Mouse (Mus musculus) forebrain, postnatal 0 days (tissue): ENCODE results near the gene Apobec2. TPM values are rescaled to one million over a fixed set of nuclear protein-coding genes. Genes with fewer than 3 reads are reported as not detected.

ENCODE experiments used
- ATAC-seq: fragments of 200-750 bp; cut with Nextera tagmentation; 2 replicates; pipeline ENCODE4 v1.8.0; 2017; ENCODE audit warnings: mild to moderate bottlenecking, moderate library complexity
- DNase-seq: peaks from one replicate; pipeline ENCODE4 v3.0.0-alpha.2; 2015
- H3K27ac ChIP-seq: fragments of 300-500 bp; sonication (generic); 2 replicates; pipeline ENCODE4 v1.5.1; 2014; ENCODE audit warnings: low read depth, mild to moderate bottlenecking, antibody characterized with exemption, low read length, moderate library complexity, mixed read lengths
- H3K27me3 ChIP-seq: fragments of 300-500 bp; sonication (generic); 2 replicates; pipeline ENCODE4 v1.6.1; 2014; ENCODE audit warnings: mild to moderate bottlenecking, low read length, mixed read lengths; ENCODE audit not compliant: insufficient read depth
- H3K36me3 ChIP-seq: fragments of 300-500 bp; sonication (generic); 2 replicates; pipeline ENCODE4 v1.6.1; 2014; ENCODE audit warnings: mild to moderate bottlenecking, moderate library complexity; ENCODE audit not compliant: insufficient read depth
- H3K4me1 ChIP-seq: fragments of 300-500 bp; sonication (generic); 2 replicates; pipeline ENCODE4 v1.6.1; 2014; ENCODE audit warnings: antibody characterized with exemption; ENCODE audit not compliant: insufficient read depth
- H3K4me2 ChIP-seq: fragments of 300-500 bp; sonication (generic); 2 replicates; pipeline ENCODE4 v1.6.1; 2014; ENCODE audit warnings: low read depth, mild to moderate bottlenecking, moderate library complexity
- H3K4me3 ChIP-seq: fragments of 300-500 bp; sonication (generic); 2 replicates; pipeline ENCODE4 v1.5.1; 2014; ENCODE audit warnings: low read depth, low read length, mixed read lengths
- H3K9ac ChIP-seq: fragments of 300-500 bp; sonication (generic); 2 replicates; pipeline ENCODE4 v1.6.1; 2014; ENCODE audit warnings: mild to moderate bottlenecking
- H3K9me3 ChIP-seq: fragments of 300-500 bp; sonication (generic); 2 replicates; pipeline ENCODE4 v1.6.1; 2016; ENCODE audit warnings: low read length
- CTCF ChIP-seq: sonication (generic); IDR thresholded peaks from 2 replicates; pipeline ENCODE4 v1.5.1; 2016; ENCODE audit warnings: antibody characterized with exemption, control low read depth, low read depth
- WGBS: fragments of 180-500 bp; shearing (Covaris S2); extraction: QIAGEN DNeasy Blood & Tissue Kit; methylation state at CpG from one replicate; pipeline ENCODE4 v1.1.7; 2014; 5-methylcytosine and 5-hydroxymethylcytosine counted together
- polyA plus RNA-seq: library from polyadenylated mRNA; unstranded; fragments of >200 nt; fragmentation: Nextera tagmentation; extraction: Ambion mirVana; gene quantifications from 2 replicates; pipeline ENCODE4 v1.2.1, GENCODE M21; 2015
- total RNA-seq: library from RNA; depleted of rRNA; stranded (reverse); fragments of >200 nt; gene quantifications from 2 replicates; pipeline ENCODE4 v1.2.3, GENCODE M21; 2014

Gene Apobec2
- total and polyA plus RNA-seq, 2 experiments from 2014 or later: 0.43 to 0.50 TPM

- ATAC-seq: no peak
- no peak overlapping the region for H3K27ac ChIP-seq
- 95% methylated on average over 4 of the region's 4 CpGs for WGBS
- TF ChIP-seq CTCF: no peak
- peaks cover 5% of the 10 kb centered on the region; the same call in 1 of the 2 replicates for H3K27me3 ChIP-seq
- H3K9ac ChIP-seq: no peak overlapping the region
- DNase-seq: no peak
- no peaks in the 10 kb centered on the region for H3K4me1 ChIP-seq
- no peak overlapping the region for H3K4me2 ChIP-seq
- no peaks in the 10 kb centered on the region for H3K36me3 ChIP-seq
- H3K9me3 ChIP-seq: no peaks in the 10 kb centered on the region
- no peak overlapping the region for H3K4me3 ChIP-seq
Observed at GRCm38 (mm10) chr17:48463391-48463790, 30.7 kb upstream of the Apobec2 start.

GRCm38 (mm10) chr17:48462096-48462495 lies 29.4 kb upstream of the Apobec2 start:
- Histone ChIP-seq H3K27ac (no peak overlapping the region), H3K4me3 (no peak overlapping the region), H3K4me2 (no peak overlapping the region), H3K9me3 (no peaks in the 10 kb centered on the region), H3K27me3 (peaks cover 3% of the 10 kb centered on the region; the same call in 1 of the 2 replicates), H3K4me1 (no peaks in the 10 kb centered on the region), H3K36me3 (no peaks in the 10 kb centered on the region), H3K9ac (no peak overlapping the region)
- ATAC-seq (no peak; the same call in 1 of the 2 replicates), DNase-seq (no peak)
- WGBS: 94% methylated on average over 13 of the region's 13 CpGs
- no peak for TF ChIP-seq CTCF

- WGBS: 91% methylated on average over 13 of the region's 13 CpGs
- H3K4me3 ChIP-seq: no peak overlapping the region
- H3K9me3 ChIP-seq: no peaks in the 10 kb centered on the region
- no peaks in the 10 kb centered on the region for H3K27me3 ChIP-seq
- H3K4me2 ChIP-seq: no peak overlapping the region
- DNase-seq: no peak
- no peaks in the 10 kb centered on the region for H3K4me1 ChIP-seq
- H3K27ac ChIP-seq: no peak overlapping the region
- H3K9ac ChIP-seq: no peak overlapping the region
- ATAC-seq: no peak
- H3K36me3 ChIP-seq: no peaks in the 10 kb centered on the region
- no peak for TF ChIP-seq CTCF
Observed at GRCm38 (mm10) chr17:48457971-48458653, 25.4 kb upstream of the Apobec2 start.

GRCm38 (mm10) chr17:48455955-48456354 lies 23.2 kb upstream of the Apobec2 start:
- H3K9me3 ChIP-seq: no peaks in the 10 kb centered on the region
- H3K4me3 ChIP-seq: no peak overlapping the region
- no peak for TF ChIP-seq CTCF
- no peaks in the 10 kb centered on the region for H3K27me3 ChIP-seq
- ATAC-seq (no peak), DNase-seq (no peak)
- H3K27ac ChIP-seq: no peak overlapping the region
- no peak overlapping the region for H3K4me2 ChIP-seq
- H3K4me1 ChIP-seq: no peaks in the 10 kb centered on the region
- no peak overlapping the region for H3K9ac ChIP-seq
- 90% methylated on average over 2 of the region's 2 CpGs for WGBS
- no peaks in the 10 kb centered on the region for H3K36me3 ChIP-seq

GRCm38 (mm10) chr17:48454688-48455087 lies 22.0 kb upstream of the Apobec2 start, which contains the start of gene Unc5cl:
Gene Unc5cl (plus strand): TSS chr17:48454901.
- no peaks in the 10 kb centered on the region for H3K4me1 ChIP-seq
- no peak within 1 kb of the TSS for H3K27ac ChIP-seq
- ATAC-seq (no peak), DNase-seq (no peak)
- no peaks in the 10 kb centered on the region for H3K36me3 ChIP-seq
- no peak within 1 kb of the TSS for H3K9ac ChIP-seq
- 67% methylated on average over 11 of the region's 11 CpGs for WGBS
- H3K27me3 ChIP-seq: no peaks in the 10 kb centered on the region
- no peak within 1 kb of the TSS for H3K4me3 ChIP-seq
- no peak within 1 kb of the TSS for H3K4me2 ChIP-seq
- no peak for TF ChIP-seq CTCF
- no peaks in the 10 kb centered on the region for H3K9me3 ChIP-seq

- Histone ChIP-seq H3K9me3 (no peaks in the 10 kb centered on the region), H3K4me2 (no peak overlapping the region), H3K27ac (no peak overlapping the region), H3K36me3 (no peaks in the 10 kb centered on the region), H3K4me1 (no peaks in the 10 kb centered on the region), H3K9ac (no peak overlapping the region), H3K4me3 (no peak overlapping the region), H3K27me3 (no peaks in the 10 kb centered on the region)
- no peak for DNase-seq
- no peak for TF ChIP-seq CTCF
- 60% methylated on average over 7 of the region's 7 CpGs for WGBS
- no peak for ATAC-seq
Observed at GRCm38 (mm10) chr17:48454190-48454589, 21.5 kb upstream of the Apobec2 start.

GRCm38 (mm10) chr17:48453489-48453888 lies 20.8 kb upstream of the Apobec2 start:
- peak; percentile 30; the same call in 1 of the 2 replicates for TF ChIP-seq CTCF
- H3K36me3 ChIP-seq: no peaks in the 10 kb centered on the region
- no peak for DNase-seq

More at GRCm38 (mm10) chr17:48453489-48453888, 20.8 kb upstream of the Apobec2 start:
- H3K27me3 ChIP-seq: no peaks in the 10 kb centered on the region
- no peak overlapping the region for H3K9ac ChIP-seq
- H3K9me3 ChIP-seq: no peaks in the 10 kb centered on the region
- no peaks in the 10 kb centered on the region for H3K4me1 ChIP-seq
- H3K4me2 ChIP-seq: no peak overlapping the region
- no peak for ATAC-seq
- WGBS: 84% methylated on average over 7 of the region's 7 CpGs
- H3K4me3 ChIP-seq: no peak overlapping the region
- no peak overlapping the region for H3K27ac ChIP-seq
